Mouse (Mus musculus): ENCODE data around the gene Zbtb12. TPM values are rescaled to one million over a fixed set of nuclear protein-coding genes. Genes with fewer than 3 reads are reported as not detected.
A peak's percentile ranks its signal among the peaks of the same experiment; 100 is the strongest.
"Not testable (repeated sequence)": the region's sequence is repeated elsewhere in the genome, so short reads cannot be mapped to it uniquely, and the experiment has no call there.

Gene Zbtb12
- polyA plus RNA-seq, 1 experiment, result 4.0 TPM

DNA sequence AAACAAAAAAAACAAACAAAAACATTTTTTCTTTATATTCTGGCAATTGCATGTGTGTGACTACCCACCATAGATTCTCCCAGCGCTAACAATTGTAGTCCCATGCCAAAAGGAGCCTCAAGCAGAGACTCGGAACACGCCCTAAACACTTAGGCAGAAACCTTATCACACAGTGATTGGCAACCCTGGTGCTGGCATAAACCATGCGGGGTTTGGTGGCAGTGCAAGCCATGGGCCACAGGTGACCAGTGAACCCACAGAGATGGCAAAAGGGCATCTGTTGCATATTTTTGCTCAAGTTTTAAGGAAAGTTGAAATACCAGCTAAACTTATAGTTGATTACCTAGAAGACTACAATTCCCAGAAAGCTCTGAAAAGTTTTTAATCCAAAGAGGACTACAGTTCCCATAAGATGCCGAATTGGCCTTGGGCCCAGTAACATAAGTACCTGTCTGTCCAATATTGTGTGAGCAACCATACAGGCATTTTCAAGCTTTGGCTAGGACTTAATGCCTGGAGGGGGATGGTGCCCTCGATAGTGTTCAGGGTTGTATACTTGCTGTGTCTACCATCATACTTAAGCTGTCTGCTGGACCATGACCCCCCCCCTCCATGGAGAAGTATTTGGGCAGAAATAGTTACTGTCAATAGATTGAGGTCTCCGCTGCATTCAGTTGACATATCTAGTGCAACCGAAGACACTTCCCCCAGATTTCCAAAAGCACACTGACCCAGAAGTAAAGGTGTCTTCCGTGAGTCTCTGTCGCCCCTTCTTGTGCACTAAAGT lies 18.3 kb downstream of the Zbtb12 start:
- no peak for TF ChIP-seq CTCF (IDR thresholded peaks at IDR 0.05; ENCODE audit: control insufficient read depth, insufficient read depth, insufficient replicate concordance, low read depth, low read length)
- no peak for TF ChIP-seq POLR2A (IDR thresholded peaks at IDR 0.05; ENCODE audit: control insufficient read depth, low read depth, low read length)
- H3K36me3 ChIP-seq (ENCODE audit: control insufficient read depth, insufficient read depth, low read length), result no peaks in the 10 kb centered on the region
- peaks cover 26% of the 10 kb centered on the region for H3K4me1 ChIP-seq (ENCODE audit: control insufficient read depth, insufficient read depth, low read length)
- H3K27ac ChIP-seq (ENCODE audit: control insufficient read depth, insufficient read depth, low read depth, low read length), result peak overlapping the region; percentile 90
- H3K4me3 ChIP-seq (ENCODE audit: control insufficient read depth, low read depth, low read length), result peak overlapping the region; percentile 80
- H3K27me3 ChIP-seq (ENCODE audit: control insufficient read depth, insufficient read depth, low read length), result no peaks in the 10 kb centered on the region

GRCm38 (mm10) chr17:34898160-34898586 lies 18.9 kb downstream of the Zbtb12 start, which contains the start of the genes C2 and Ehmt2:
Gene C2 (minus strand): TSS chr17:34898265.
Gene Ehmt2 (plus strand): TSS chr17:34898469.
- H3K27ac ChIP-seq (ENCODE audit: control insufficient read depth, insufficient read depth, low read depth, low read length), result peak within 1 kb of the TSS; percentile 90
- peaks cover 3% of the 10 kb centered on the region; the same call in 1 of the 2 replicates for H3K36me3 ChIP-seq (ENCODE audit: control insufficient read depth, insufficient read depth, low read length)
- H3K4me1 ChIP-seq (ENCODE audit: control insufficient read depth, insufficient read depth, low read length), result peaks cover 23% of the 10 kb centered on the region
- peak within 1 kb of the TSS; percentile 91 for H3K4me3 ChIP-seq (ENCODE audit: control insufficient read depth, low read depth, low read length)
- no peaks in the 10 kb centered on the region for H3K27me3 ChIP-seq (ENCODE audit: control insufficient read depth, insufficient read depth, low read length)
- TF ChIP-seq POLR2A (IDR thresholded peaks at IDR 0.05; ENCODE audit: control insufficient read depth, low read depth, low read length) (peak; percentile 52), CTCF (IDR thresholded peaks at IDR 0.05; ENCODE audit: control insufficient read depth, insufficient read depth, insufficient replicate concordance, low read depth, low read length) (no peak)

DNA sequence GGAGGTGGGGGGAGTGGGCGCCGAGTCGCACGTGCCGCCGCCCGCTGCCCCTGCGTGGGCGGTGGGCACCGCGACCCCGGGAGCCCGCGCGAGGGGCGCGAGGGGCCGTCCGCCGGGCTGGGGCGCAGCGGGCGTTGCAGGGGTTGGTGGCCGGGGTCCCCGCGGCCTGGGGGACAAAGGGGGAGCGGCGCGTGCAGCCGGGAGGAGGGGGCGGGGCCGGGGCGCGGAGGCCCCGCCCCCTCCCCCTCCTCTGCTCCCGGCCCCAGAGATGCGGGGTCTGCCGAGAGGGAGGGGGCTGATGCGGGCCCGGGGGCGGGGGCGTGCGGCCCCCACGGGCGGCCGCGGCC lies 19.4 kb downstream of the Zbtb12 start:
- Histone ChIP-seq H3K27ac (ENCODE audit: control insufficient read depth, insufficient read depth, low read depth, low read length) (no peak overlapping the region), H3K27me3 (ENCODE audit: control insufficient read depth, insufficient read depth, low read length) (no peaks in the 10 kb centered on the region), H3K4me3 (ENCODE audit: control insufficient read depth, low read depth, low read length) (peak overlapping the region; percentile 91), H3K36me3 (ENCODE audit: control insufficient read depth, insufficient read depth, low read length) (peaks cover 3% of the 10 kb centered on the region; the same call in 1 of the 2 replicates), H3K4me1 (ENCODE audit: control insufficient read depth, insufficient read depth, low read length) (peaks cover 19% of the 10 kb centered on the region)
- no peak for TF ChIP-seq CTCF (IDR thresholded peaks at IDR 0.05; ENCODE audit: control insufficient read depth, insufficient read depth, insufficient replicate concordance, low read depth, low read length)
- no peak for TF ChIP-seq POLR2A (IDR thresholded peaks at IDR 0.05; ENCODE audit: control insufficient read depth, low read depth, low read length)

DNA sequence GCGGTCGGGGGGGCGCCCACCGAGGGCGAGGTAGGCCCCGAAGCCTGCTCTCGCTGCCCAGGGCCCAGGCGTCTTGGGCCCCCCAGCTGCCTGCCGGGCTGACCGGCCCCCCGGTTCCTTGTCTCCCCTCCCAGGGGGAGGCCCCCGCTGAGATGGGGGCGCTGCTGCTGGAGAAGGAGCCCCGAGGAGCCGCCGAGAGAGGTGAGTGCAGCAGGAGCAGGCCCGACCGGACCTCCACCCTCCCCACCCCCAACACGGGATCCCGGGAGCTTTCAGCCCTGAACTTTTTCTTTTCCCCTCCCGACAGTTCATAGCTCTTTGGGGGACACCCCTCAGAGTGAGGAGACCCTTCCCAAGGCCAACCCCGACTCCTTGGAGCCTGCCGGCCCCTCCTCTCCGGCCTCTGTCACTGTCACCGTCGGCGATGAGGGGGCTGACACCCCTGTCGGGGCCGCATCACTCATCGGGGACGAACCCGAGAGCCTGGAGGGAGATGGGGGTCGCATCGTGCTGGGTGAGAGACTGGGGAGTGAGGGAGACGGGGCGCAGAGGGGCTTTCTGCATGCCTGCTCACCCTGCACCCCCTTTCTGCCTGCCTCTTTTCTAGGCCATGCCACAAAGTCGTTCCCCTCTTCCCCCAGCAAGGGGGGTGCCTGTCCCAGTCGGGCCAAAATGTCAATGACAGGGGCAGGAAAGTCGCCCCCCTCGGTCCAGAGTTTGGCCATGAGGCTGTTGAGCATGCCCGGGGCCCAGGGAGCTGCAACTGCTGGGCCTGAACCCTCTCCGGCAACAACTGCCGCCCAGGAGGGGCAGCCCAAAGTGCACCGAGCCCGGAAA lies 20.0 kb downstream of the Zbtb12 start:
- Histone ChIP-seq H3K4me1 (ENCODE audit: control insufficient read depth, insufficient read depth, low read length) (peaks cover 15% of the 10 kb centered on the region), H3K4me3 (ENCODE audit: control insufficient read depth, low read depth, low read length) (peak overlapping the region; percentile 91), H3K36me3 (ENCODE audit: control insufficient read depth, insufficient read depth, low read length) (peaks cover 3% of the 10 kb centered on the region; the same call in 1 of the 2 replicates), H3K27me3 (ENCODE audit: control insufficient read depth, insufficient read depth, low read length) (no peaks in the 10 kb centered on the region), H3K27ac (ENCODE audit: control insufficient read depth, insufficient read depth, low read depth, low read length) (peak overlapping the region; percentile 83)
- no peak for TF ChIP-seq CTCF (IDR thresholded peaks at IDR 0.05; ENCODE audit: control insufficient read depth, insufficient read depth, insufficient replicate concordance, low read depth, low read length)
- no peak for TF ChIP-seq POLR2A (IDR thresholded peaks at IDR 0.05; ENCODE audit: control insufficient read depth, low read depth, low read length)

GRCm38 (mm10) chr17:34899890-34900243 lies 20.6 kb downstream of the Zbtb12 start:
- H3K27ac ChIP-seq (ENCODE audit: control insufficient read depth, insufficient read depth, low read depth, low read length), result peak overlapping the region; percentile 83
- H3K4me3 ChIP-seq (ENCODE audit: control insufficient read depth, low read depth, low read length), result peak overlapping the region; percentile 91
- peaks cover 13% of the 10 kb centered on the region for H3K4me1 ChIP-seq (ENCODE audit: control insufficient read depth, insufficient read depth, low read length)
- H3K27me3 ChIP-seq (ENCODE audit: control insufficient read depth, insufficient read depth, low read length), result no peaks in the 10 kb centered on the region
- peaks cover 3% of the 10 kb centered on the region; the same call in 1 of the 2 replicates for H3K36me3 ChIP-seq (ENCODE audit: control insufficient read depth, insufficient read depth, low read length)
- TF ChIP-seq CTCF (IDR thresholded peaks at IDR 0.05; ENCODE audit: control insufficient read depth, insufficient read depth, insufficient replicate concordance, low read depth, low read length) (no peak), POLR2A (IDR thresholded peaks at IDR 0.05; ENCODE audit: control insufficient read depth, low read depth, low read length) (no peak)

DNA sequence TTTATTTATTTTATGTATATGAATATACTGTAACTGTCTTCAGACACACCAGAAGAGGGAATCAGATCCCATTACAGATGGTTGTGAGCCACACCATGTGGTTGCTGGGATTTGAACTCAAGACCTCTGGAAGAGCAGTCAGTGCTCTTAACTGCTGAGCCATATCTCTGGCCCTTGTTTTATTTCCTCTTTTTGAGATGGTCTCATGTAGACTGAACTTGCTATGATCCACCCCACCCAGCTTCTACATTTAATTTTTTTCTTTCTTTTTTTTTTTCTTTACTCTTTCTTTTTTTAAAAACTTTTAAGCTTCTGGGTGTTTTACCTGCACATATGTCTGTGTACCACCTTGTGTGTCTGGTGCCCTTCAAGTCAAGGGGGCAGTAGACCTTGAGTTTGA lies 21.5 kb downstream of the Zbtb12 start:
- H3K4me3 ChIP-seq (ENCODE audit: control insufficient read depth, low read depth, low read length); H3K36me3 ChIP-seq (ENCODE audit: control insufficient read depth, insufficient read depth, low read length); H3K4me1 ChIP-seq (ENCODE audit: control insufficient read depth, insufficient read depth, low read length); H3K27me3 ChIP-seq (ENCODE audit: control insufficient read depth, insufficient read depth, low read length); H3K27ac ChIP-seq (ENCODE audit: control insufficient read depth, insufficient read depth, low read depth, low read length): not testable (repeated sequence)

- not testable (repeated sequence) for H3K27ac ChIP-seq (ENCODE audit: control insufficient read depth, insufficient read depth, low read depth, low read length); H3K27me3 ChIP-seq (ENCODE audit: control insufficient read depth, insufficient read depth, low read length); H3K4me1 ChIP-seq (ENCODE audit: control insufficient read depth, insufficient read depth, low read length); H3K4me3 ChIP-seq (ENCODE audit: control insufficient read depth, low read depth, low read length); H3K36me3 ChIP-seq (ENCODE audit: control insufficient read depth, insufficient read depth, low read length)
Measured at GRCm38 (mm10) chr17:34901948-34902347, 22.7 kb downstream of the Zbtb12 start.

All from testis, adult 2 months (tissue).